Mouse (Mus musculus) MEL (cell line): ENCODE results near the gene Zfyve21. TPM values are rescaled to one million over a fixed set of nuclear protein-coding genes. Genes with fewer than 3 reads are reported as not detected.

Experiments used
- DNase-seq: peaks from one replicate; pipeline ENCODE4 v3.0.0; 2011; ENCODE audit warnings: low read depth, low spot score
- H3K27ac ChIP-seq: 2 replicates; pipeline ENCODE4 v1.5.1; 2012; ENCODE audit warnings: low read depth, mild to moderate bottlenecking, control low read depth, low read length, moderate library complexity; ENCODE audit not compliant: control insufficient read depth
- H3K27me3 ChIP-seq, 2 experiments: fragments of 150-350 bp in 1 of 2; sonication (generic) in 1 of 2; 2 replicates each; pipeline ENCODE4 v1.6.1; 2012; ENCODE audit warnings: low read length in 2 of 2, mild to moderate bottlenecking in 2 of 2, improper control_type of control experiment in 1 of 2, moderate library complexity in 1 of 2; ENCODE audit not compliant: insufficient read depth in 2 of 2, control insufficient read depth in 1 of 2
- H3K36me3 ChIP-seq, 2 experiments: 2 replicates each; pipeline ENCODE4 v1.6.1; 2012 to 2014; ENCODE audit warnings: low read length in 2 of 2, improper control_type of control experiment in 1 of 2, inconsistent platforms in 1 of 2, mild to moderate bottlenecking in 1 of 2; ENCODE audit not compliant: insufficient read depth in 2 of 2, control insufficient read depth in 1 of 2
- H3K4me1 ChIP-seq, 2 experiments: fragments of 150-350 bp in 1 of 2; sonication (generic) in 1 of 2; 2 replicates each; pipeline ENCODE4 v1.6.1; 2012; ENCODE audit warnings: low read length in 2 of 2, improper control_type of control experiment in 1 of 2, mild to moderate bottlenecking in 1 of 2; ENCODE audit not compliant: insufficient read depth in 2 of 2, control insufficient read depth in 1 of 2
- H3K4me3 ChIP-seq, 2 experiments: fragments of 150-350 bp in 1 of 2; sonication (generic) in 1 of 2; 2 replicates each; pipeline ENCODE4 v1.5.1; 2012; ENCODE audit warnings: low read depth in 2 of 2, low read length in 2 of 2, mild to moderate bottlenecking in 2 of 2, moderate library complexity in 2 of 2, control low read depth in 1 of 2, improper control_type of control experiment in 1 of 2; ENCODE audit not compliant: control insufficient read depth in 1 of 2, insufficient read depth in 1 of 2
- H3K79me2 ChIP-seq: 2 replicates; pipeline ENCODE4 v1.6.1; 2012; ENCODE audit warnings: mild to moderate bottlenecking, low read length, moderate library complexity; ENCODE audit not compliant: control insufficient read depth, poor library complexity, insufficient read depth
- H3K9ac ChIP-seq: 2 replicates; pipeline ENCODE4 v1.6.1; 2012; ENCODE audit warnings: low read depth, mild to moderate bottlenecking, control low read depth, low read length, moderate library complexity; ENCODE audit not compliant: control insufficient read depth, poor library complexity, severe bottlenecking
- H3K9me3 ChIP-seq: fragments of 150-350 bp; sonication (generic); replicated peaks from 2 replicates; pipeline ENCODE4 v1.6.1; 2012; ENCODE audit warnings: mild to moderate bottlenecking, low read length, improper control_type of control experiment, moderate library complexity; ENCODE audit not compliant: insufficient read depth
- CHD1 ChIP-seq: IDR thresholded peaks from 2 replicates; pipeline ENCODE4 v1.6.1; 2012; ENCODE audit warnings: low read depth, mild to moderate bottlenecking, inconsistent platforms, low read length, improper control_type of control experiment
- CTCF ChIP-seq, 3 experiments: IDR thresholded peaks in 2 of 3; conservative IDR thresholded peaks in 1 of 3; 2 replicates each; pipeline ENCODE4 v1.5.1; 2011 to 2012; ENCODE audit warnings: low read length in 3 of 3, low read depth in 2 of 3, mild to moderate bottlenecking in 2 of 3, improper control_type of control experiment in 1 of 3, inconsistent platforms in 1 of 3, mixed read lengths in 1 of 3, moderate library complexity in 1 of 3; ENCODE audit not compliant: control insufficient read depth in 1 of 3, insufficient read depth in 1 of 3, poor library complexity in 1 of 3, severe bottlenecking in 1 of 3
- E2F4 ChIP-seq: IDR thresholded peaks from 2 replicates; pipeline ENCODE4 v1.6.1; 2011; ENCODE audit warnings: low read depth, low read length, improper control_type of control experiment, borderline replicate concordance
- HCFC1 ChIP-seq: IDR thresholded peaks from 2 replicates; pipeline ENCODE4 v1.6.1; 2012; ENCODE audit warnings: low read depth, mild to moderate bottlenecking, inconsistent platforms, low read length, improper control_type of control experiment, moderate library complexity
- JUND ChIP-seq: IDR thresholded peaks from 2 replicates; pipeline ENCODE4 v1.6.1; 2011; ENCODE audit warnings: low read depth, mild to moderate bottlenecking, improper control_type of control experiment, low read length
- MAX ChIP-seq: IDR thresholded peaks from 2 replicates; pipeline ENCODE4 v1.6.1; 2011; ENCODE audit warnings: low read length, improper control_type of control experiment
- MAZ ChIP-seq: IDR thresholded peaks from 2 replicates; pipeline ENCODE4 v1.6.1; 2012; ENCODE audit warnings: low read depth, mild to moderate bottlenecking, inconsistent platforms, low read length, improper control_type of control experiment
- MEF2A ChIP-seq: IDR thresholded peaks from 2 replicates; pipeline ENCODE4 v1.6.1; 2014; ENCODE audit warnings: low read depth, mild to moderate bottlenecking, inconsistent platforms, low read length, improper control_type of control experiment; ENCODE audit not compliant: poor library complexity, insufficient replicate concordance, severe bottlenecking; ENCODE audit errors: extremely low read depth
- NRF1 ChIP-seq: IDR thresholded peaks from 2 replicates; pipeline ENCODE4 v1.6.1; 2014; ENCODE audit warnings: low read depth, mild to moderate bottlenecking, inconsistent platforms, low read length, improper control_type of control experiment, moderate library complexity; ENCODE audit not compliant: poor library complexity, insufficient read depth, severe bottlenecking
- POLR2AphosphoS2 ChIP-seq: IDR thresholded peaks from 2 replicates; pipeline ENCODE4 v1.6.1; 2011; ENCODE audit warnings: low read length, improper control_type of control experiment
- POLR2AphosphoS5 ChIP-seq: IDR thresholded peaks from 2 replicates; pipeline ENCODE4 v1.6.1; 2012; ENCODE audit warnings: low read depth, borderline replicate concordance, mild to moderate bottlenecking, inconsistent platforms, low read length, moderate library complexity, mixed read lengths
- RAD21 ChIP-seq: IDR thresholded peaks from 2 replicates; pipeline ENCODE4 v1.6.1; 2011; ENCODE audit warnings: mild to moderate bottlenecking, low read depth, low read length, improper control_type of control experiment
- TCF12 ChIP-seq: IDR thresholded peaks from 2 replicates; pipeline ENCODE4 v1.6.1; 2014; ENCODE audit warnings: low read depth, mild to moderate bottlenecking, inconsistent platforms, low read length, improper control_type of control experiment, moderate library complexity
- UBTF ChIP-seq: IDR thresholded peaks from 2 replicates; pipeline ENCODE4 v1.6.1; 2012; ENCODE audit warnings: low read depth, mild to moderate bottlenecking, inconsistent platforms, low read length, improper control_type of control experiment, moderate library complexity, borderline replicate concordance; ENCODE audit not compliant: insufficient read depth
- ZC3H11A ChIP-seq: IDR thresholded peaks from 2 replicates; pipeline ENCODE4 v1.6.1; 2012; ENCODE audit warnings: low read depth, mild to moderate bottlenecking, inconsistent platforms, low read length, improper control_type of control experiment
- ZMIZ1 ChIP-seq: IDR thresholded peaks from 2 replicates; pipeline ENCODE4 v1.6.1; 2012; ENCODE audit warnings: low read depth, mild to moderate bottlenecking, inconsistent platforms, low read length, improper control_type of control experiment, moderate library complexity
- polyA plus RNA-seq, 2 experiments: library from polyadenylated mRNA; stranded (reverse) in 1 of 2; unstranded in 1 of 2; fragments of >175 nt in 1 of 2; fragments of >200 nt in 1 of 2; gene quantifications; 2 replicates each; pipeline versions ENCODE4 v1.2.1 to v1.2.4; 2012; ENCODE audit warnings: low replicate concordance in 2 of 2, low read depth in 1 of 2; ENCODE audit not compliant: insufficient read length in 2 of 2, insufficient read depth in 1 of 2, missing spikeins in 1 of 2
- total RNA-seq: library from RNA; depleted of rRNA; stranded (reverse); fragments of 300-350 nt; gene quantifications from 2 replicates; pipeline ENCODE4 v1.2.3, GENCODE M21; 2012

The Zfyve21 gene
- total and polyA plus RNA-seq, 3 experiments, result 8.1 to 9.1 TPM; not detected in 1

- Histone ChIP-seq H3K36me3 (peaks cover 0 to 4% of the 10 kb centered on the region in 2 experiments; a peak in 2 of 4 replicates), H3K9me3 (no peaks in the 10 kb centered on the region)
- no peak for DNase-seq
These were observed 28.8 kb upstream of the Zfyve21 start for GRCm38 (mm10) chr12:111785174-111785573.

GRCm38 (mm10) chr12:111787015-111787414 is 27.0 kb upstream of the Zfyve21 start:
- peaks cover 0 to 6% of the 10 kb centered on the region in 2 experiments; a peak in 2 of 4 replicates for H3K36me3 ChIP-seq

More at GRCm38 (mm10) chr12:111785174-111785573, 28.8 kb upstream of the Zfyve21 start:
- Histone ChIP-seq H3K4me1 (no peaks in the 10 kb centered on the region), H3K27ac (no peak overlapping the region), H3K79me2 (no peaks in the 10 kb centered on the region), H3K27me3 (no peaks in the 10 kb centered on the region), H3K4me3 (no peak overlapping the region), H3K9ac (no peak overlapping the region)
- TF ChIP-seq CHD1 (no peak), MAZ (no peak), RAD21 (no peak), NRF1 (no peak), UBTF (no peak), TCF12 (no peak), ZMIZ1 (no peak), HCFC1 (no peak), MAX (no peak), E2F4 (no peak), POLR2AphosphoS2 (no peak), CTCF (IDR thresholded peaks at IDR 0.05 in 2 of 3, conservative IDR thresholded peaks at IDR 0.05 in 1 of 3; ENCODE audit: control insufficient read depth in 1 of 3, insufficient read depth in 1 of 3, low read depth in 2 of 3, low read length in 3 of 3, poor library complexity in 1 of 3, severe bottlenecking in 1 of 3) (no peak)

More at GRCm38 (mm10) chr12:111787015-111787414, 27.0 kb upstream of the Zfyve21 start:
- Histone ChIP-seq H3K9ac (no peak overlapping the region), H3K9me3 (no peaks in the 10 kb centered on the region), H3K4me1 (no peaks in the 10 kb centered on the region), H3K79me2 (no peaks in the 10 kb centered on the region), H3K27ac (no peak overlapping the region), H3K27me3 (no peaks in the 10 kb centered on the region), H3K4me3 (no peak overlapping the region)
- TF ChIP-seq JUND (no peak), MEF2A (no peak), TCF12 (no peak), POLR2AphosphoS5 (no peak), CTCF (IDR thresholded peaks at IDR 0.05 in 2 of 3, conservative IDR thresholded peaks at IDR 0.05 in 1 of 3; ENCODE audit: control insufficient read depth in 1 of 3, insufficient read depth in 1 of 3, low read depth in 2 of 3, low read length in 3 of 3, poor library complexity in 1 of 3, severe bottlenecking in 1 of 3) (no peak), POLR2AphosphoS2 (no peak), ZMIZ1 (no peak), ZC3H11A (no peak), UBTF (no peak), CHD1 (no peak)
- DNase-seq, result no peak
